Mouse (Mus musculus): Measurements from ENCODE around the gene Gm37240. TPM values are rescaled to one million over a fixed set of nuclear protein-coding genes. Genes with fewer than 3 reads are reported as not detected.

The Gm37240 gene
- polyA plus RNA-seq, 1 experiment, result not detected

GRCm38 (mm10) chr3:85232846-85233245, 654.5 kb downstream of the Gm37240 start:
- no peak for TF ChIP-seq GATA1 (IDR thresholded peaks at IDR 0.05; ENCODE audit: low read length)

DNA sequence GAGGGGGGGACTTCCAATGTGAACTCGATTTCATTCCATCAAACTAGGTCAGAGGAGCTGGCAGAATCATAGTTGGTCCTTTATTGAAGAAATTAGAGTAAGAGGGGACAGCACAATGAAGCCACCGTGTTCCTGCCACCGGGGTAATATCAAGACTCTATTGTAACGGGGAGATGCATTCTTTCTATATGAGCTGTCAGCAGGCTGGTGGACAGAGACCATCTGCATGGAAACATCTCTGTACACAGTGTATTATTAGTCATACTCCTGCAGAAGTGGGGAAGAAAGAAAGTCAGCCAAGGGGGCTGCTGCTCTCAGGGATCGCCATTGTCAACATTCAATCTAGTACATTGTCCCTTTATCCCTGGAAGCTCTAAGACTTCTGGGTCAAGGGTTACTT, 665.3 kb downstream of the Gm37240 start:
- TF ChIP-seq GATA1 (IDR thresholded peaks at IDR 0.05; ENCODE audit: low read length), result no peak

DNA sequence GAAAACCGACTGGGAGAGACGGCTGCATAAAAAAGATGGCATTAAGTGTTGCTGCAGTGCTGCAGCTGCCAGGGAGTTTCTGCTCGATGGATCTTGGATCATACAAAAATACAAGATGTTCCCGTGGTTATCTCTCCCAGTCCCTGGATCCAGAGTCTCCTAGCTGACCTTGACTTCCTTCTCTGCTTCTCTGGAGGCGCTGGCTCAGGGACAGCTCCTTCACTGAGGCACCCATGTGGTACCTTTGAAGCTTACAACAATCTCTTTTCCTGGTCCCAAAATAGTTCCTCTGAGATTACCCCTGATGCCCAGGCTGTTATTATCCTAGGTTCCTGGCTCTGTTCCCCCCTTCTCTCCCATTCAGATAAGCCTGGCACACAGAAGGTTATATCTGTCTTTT, 672.4 kb downstream of the Gm37240 start:
- TF ChIP-seq GATA1 (IDR thresholded peaks at IDR 0.05; ENCODE audit: low read length), result no peak

GRCm38 (mm10) chr3:85212751-85213350, 674.5 kb downstream of the Gm37240 start:
- no peak for TF ChIP-seq GATA1 (IDR thresholded peaks at IDR 0.05; ENCODE audit: low read length)

- TF ChIP-seq GATA1 (IDR thresholded peaks at IDR 0.05; ENCODE audit: low read length), result no peak
Measured at GRCm38 (mm10) chr3:85209887-85210844, 677.2 kb downstream of the Gm37240 start.

DNA sequence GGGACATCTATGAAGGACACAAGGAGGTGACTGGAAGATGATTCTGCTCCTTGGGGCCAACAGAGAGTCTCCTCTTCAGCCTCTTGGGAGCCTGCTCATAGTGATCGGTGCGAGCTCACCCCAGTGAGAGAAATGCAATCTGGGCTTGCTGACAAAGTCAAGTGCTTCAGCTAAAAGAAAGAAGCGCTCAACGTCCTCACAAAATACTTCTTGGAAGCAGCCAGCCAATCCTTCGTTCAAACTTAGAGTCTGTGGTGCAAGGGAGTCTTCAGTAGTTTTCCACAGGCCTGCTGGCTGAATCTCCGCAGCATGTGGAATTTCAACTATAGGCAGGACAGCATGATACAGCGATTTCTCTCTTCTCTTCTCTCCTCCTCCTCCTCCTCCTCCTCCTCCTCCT, 680.8 kb downstream of the Gm37240 start:
- no peak for TF ChIP-seq GATA1 (IDR thresholded peaks at IDR 0.05; ENCODE audit: low read length)

DNA sequence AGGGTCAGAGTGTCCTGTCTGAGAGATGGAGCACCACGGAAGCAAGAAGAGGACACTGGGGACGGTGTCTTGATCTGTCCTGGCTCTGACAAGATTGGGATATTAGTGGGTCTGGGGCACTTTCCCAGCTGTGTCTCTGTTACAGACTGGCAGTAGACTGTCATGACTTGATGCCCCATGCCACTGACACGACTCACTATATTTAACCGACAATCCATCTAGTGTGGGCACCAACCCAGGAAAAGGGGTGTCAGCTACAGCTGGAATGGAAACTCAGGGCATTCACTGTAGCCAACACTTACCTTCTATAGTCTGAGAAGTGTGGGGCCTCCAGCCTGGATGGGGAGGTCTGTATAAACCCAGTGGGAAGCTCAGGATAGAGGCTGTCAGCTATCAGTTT, 681.4 kb downstream of the Gm37240 start:
- TF ChIP-seq GATA1 (IDR thresholded peaks at IDR 0.05; ENCODE audit: low read length), result no peak

DNA sequence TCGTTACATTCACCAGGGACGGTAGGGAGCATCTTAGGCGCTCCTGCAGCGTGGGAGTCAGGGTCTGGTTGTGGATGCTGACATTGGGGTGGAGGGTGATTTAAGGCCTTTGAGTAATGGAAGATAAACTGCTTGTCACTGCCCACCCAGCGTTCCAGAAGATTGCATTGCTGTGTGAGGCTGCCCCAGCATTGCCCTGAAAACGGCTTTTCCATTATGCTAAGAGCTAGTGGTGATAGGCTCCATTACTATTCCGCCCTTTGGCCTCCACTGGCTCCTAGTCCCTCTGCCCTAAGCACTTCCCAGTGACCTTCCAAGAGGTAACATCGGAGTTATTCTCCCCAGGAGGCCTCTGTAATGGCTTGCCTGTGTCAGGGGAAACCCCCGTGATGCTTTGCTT, 683.7 kb downstream of the Gm37240 start:
- TF ChIP-seq GATA1 (IDR thresholded peaks at IDR 0.05; ENCODE audit: low read length), result no peak

- TF ChIP-seq GATA1 (IDR thresholded peaks at IDR 0.05; ENCODE audit: low read length), result no peak
Measured at GRCm38 (mm10) chr3:85202726-85203125, 684.6 kb downstream of the Gm37240 start.

DNA sequence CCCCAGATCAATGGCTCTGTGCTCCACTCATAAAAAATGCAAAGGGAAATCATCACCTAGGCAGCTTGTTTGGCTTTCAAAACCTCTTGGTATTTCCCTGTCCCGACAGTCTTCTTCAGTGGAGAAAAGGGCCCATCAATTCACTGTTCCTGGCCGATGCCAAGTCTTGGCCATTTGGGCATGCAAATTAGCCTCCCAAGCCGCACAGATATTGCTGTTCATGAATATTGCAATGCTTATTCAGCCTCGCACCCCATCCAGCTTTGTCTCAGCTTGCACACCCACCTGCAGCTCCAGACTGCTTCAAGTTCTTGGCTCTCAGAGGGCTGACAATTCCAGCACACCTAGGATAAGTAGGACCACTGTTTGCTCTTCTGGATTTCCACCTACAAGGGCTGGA, 685.5 kb downstream of the Gm37240 start:
- TF ChIP-seq GATA1 (IDR thresholded peaks at IDR 0.05; ENCODE audit: low read length), result no peak

DNA sequence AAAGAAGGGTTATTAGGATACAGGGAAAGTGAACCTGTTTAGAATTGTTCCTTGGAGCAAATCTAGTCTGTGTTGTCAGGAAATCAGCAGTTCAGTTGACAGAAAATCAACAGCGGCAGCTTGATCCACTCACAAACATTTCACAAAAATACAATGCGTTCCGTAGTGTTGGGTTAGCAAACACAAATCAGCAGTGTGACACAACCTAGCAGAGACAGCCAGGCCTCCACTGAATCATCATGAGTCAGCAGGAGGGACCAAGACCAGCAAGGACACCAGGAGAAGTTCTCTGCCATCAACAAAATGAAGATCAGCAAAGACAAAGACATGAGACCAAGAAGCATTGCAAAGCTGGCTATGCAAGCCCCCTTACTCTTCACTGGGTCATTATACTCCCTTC, 688.8 kb downstream of the Gm37240 start:
- TF ChIP-seq GATA1 (IDR thresholded peaks at IDR 0.05; ENCODE audit: low read length), result no peak

GRCm38 (mm10) chr3:85197148-85197547, 690.2 kb downstream of the Gm37240 start:
- TF ChIP-seq GATA1 (IDR thresholded peaks at IDR 0.05; ENCODE audit: low read length), result no peak

GRCm38 (mm10) chr3:85196591-85196990, 690.7 kb downstream of the Gm37240 start:
- TF ChIP-seq GATA1 (IDR thresholded peaks at IDR 0.05; ENCODE audit: low read length), result no peak

GRCm38 (mm10) chr3:85195068-85195481, 692.2 kb downstream of the Gm37240 start:
- TF ChIP-seq GATA1 (IDR thresholded peaks at IDR 0.05; ENCODE audit: low read length), result no peak

DNA sequence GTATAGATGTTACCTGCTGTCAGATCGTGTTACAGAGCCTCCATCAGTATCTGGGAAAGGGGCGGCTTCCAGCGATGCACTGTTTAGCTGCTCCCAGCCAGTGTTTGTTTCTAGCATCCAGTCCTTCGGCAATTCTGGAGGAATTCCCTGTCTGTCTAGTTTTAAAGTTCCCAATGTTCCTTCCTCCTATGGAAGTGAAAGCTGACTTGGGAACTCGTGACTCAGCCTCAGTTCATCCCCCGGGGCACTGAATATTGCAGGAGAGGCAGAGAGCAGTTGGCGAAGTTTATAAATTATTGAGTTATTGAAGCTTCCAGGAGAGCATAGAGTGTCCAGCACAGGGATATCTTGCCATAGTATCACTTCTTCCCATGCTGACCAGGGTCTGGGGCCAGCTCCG, 697.5 kb downstream of the Gm37240 start:
- TF ChIP-seq GATA1 (IDR thresholded peaks at IDR 0.05; ENCODE audit: low read length), result no peak

GRCm38 (mm10) chr3:85188364-85188763, 699.0 kb downstream of the Gm37240 start:
- TF ChIP-seq GATA1 (IDR thresholded peaks at IDR 0.05; ENCODE audit: low read length), result no peak

- TF ChIP-seq GATA1 (IDR thresholded peaks at IDR 0.05; ENCODE audit: low read length), result no peak
Measured at GRCm38 (mm10) chr3:85186661-85187076, 700.6 kb downstream of the Gm37240 start.

All from G1E-ER4 (cell line).